Mouse (Mus musculus): ENCODE results near the gene Sh2b3.

DNA sequence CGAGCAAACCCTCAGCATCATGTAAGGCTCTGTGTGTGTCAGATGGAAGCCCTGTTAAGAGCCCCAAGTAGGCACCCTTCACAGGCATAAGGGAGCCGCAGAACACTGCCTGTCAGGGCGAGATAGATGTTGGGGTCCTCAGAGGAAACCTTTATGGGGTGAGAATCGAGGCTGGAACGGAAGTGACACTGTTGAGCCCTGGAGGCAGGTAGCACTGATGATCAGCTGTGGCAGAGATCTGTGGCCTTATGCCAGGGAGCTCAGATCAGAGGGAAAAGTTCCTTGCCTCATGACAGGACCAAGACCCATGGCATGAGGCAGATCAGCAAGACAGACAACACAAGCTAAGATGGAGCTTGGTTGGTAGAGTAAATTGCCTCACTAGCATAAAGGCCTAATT, 16.3 kb downstream of the Sh2b3 start:
- TF ChIP-seq CTCF (IDR thresholded peaks at IDR 0.05; ENCODE audit: extremely low read depth, insufficient read length, insufficient replicate concordance, low read depth, low read length) (no peak), POLR2A (IDR thresholded peaks at IDR 0.05; ENCODE audit: low read depth, low read length) (no peak)

Data from small intestine, adult 2 months (tissue).